Mouse (Mus musculus): Measurements from ENCODE around the gene Mex3a. TPM values are rescaled to one million over a fixed set of nuclear protein-coding genes. Genes with fewer than 3 reads are reported as not detected.

Mex3a gene
- total RNA-seq, 2 experiments from 2014 or later = 3.2 TPM

DNA sequence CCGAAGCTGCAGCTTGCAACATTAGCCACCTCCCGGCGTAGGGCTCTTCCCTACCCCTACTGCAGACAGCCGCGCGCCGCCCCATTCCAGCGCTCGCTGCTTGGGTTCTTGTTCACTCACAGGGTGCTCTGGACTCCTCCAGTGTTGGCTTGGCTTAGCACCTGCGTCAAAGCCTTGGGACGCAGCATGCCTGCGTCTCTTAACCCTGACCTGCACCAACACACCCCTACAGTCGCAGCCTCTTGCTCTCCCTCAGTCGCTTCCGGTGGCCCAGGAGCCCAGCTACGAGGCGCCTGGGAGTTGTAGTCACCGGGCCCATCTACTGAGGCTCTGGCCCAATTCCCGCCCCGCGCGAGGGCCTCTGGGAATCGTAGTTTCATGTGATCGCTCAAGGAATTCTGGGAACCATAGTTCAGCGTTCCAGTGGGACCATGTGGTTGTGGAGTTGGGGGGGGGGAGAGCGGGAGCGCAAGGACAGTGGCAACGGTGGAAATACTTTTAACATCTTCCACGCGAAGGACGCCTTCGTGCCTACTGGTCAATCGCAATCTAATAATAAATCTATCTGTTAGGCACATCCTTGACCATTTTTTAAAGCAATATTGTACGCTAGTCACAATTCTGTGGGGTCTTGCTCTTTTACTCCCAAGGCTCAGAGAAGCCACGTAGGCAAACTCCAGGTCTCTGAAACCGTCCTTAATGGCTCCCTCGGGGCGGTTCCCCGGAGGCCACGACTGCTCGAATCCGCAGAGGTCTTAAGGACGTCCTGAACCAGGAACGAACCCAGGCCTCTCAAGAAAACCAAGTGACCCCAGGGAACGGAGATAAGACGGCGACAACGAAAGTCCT, 20.7 kb downstream of the Mex3a start, which contains the start of gene Lamtor2:
TSS of gene Lamtor2 (minus strand) at position 399 of the 849 bp plus-strand sequence.
- TF ChIP-seq CTCF (IDR thresholded peaks at IDR 0.05) = no peak
- peak within 1 kb of the TSS; percentile 97 for H3K27ac ChIP-seq
- DNase-seq (ENCODE audit: extremely low spot score in 1 of 2, low spot score in 2 of 2) = peak; percentile 97
- intact Hi-C loops (cut with DNase I) = no loop called here
- peak within 1 kb of the TSS; percentile 94 for H3K4me3 ChIP-seq

DNA sequence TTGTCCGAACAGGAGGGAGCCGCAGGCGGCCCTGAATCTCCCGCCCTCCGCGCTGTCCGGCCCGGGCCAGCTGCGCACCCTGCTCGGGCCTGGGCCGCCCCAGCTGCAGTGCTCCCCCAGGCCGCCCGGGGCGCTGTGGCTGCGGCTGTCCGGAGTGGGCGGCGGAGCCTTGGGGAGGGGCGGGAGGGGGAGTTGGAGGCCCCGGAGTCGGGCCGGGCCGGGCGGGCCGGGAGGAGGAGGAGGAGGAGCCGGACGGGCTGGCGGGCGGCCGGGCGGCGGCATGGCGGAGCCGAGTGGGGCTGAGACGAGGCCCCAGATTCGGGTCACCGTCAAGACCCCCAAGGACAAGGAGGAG, 21.3 kb downstream of the Mex3a start, which contains the start of gene Ubqln4:
TSS of gene Ubqln4 (plus strand) at position 234 of the 355 bp plus-strand sequence.
- intact Hi-C loops (cut with DNase I) = no loop called here
- H3K4me3 ChIP-seq = peak within 1 kb of the TSS; percentile 94
- peak; percentile 90 to 93 for DNase-seq (ENCODE audit: extremely low spot score in 1 of 2, low spot score in 2 of 2)
- peak within 1 kb of the TSS; percentile 97 for H3K27ac ChIP-seq
- TF ChIP-seq CTCF (IDR thresholded peaks at IDR 0.05) = peak; percentile 83

DNA sequence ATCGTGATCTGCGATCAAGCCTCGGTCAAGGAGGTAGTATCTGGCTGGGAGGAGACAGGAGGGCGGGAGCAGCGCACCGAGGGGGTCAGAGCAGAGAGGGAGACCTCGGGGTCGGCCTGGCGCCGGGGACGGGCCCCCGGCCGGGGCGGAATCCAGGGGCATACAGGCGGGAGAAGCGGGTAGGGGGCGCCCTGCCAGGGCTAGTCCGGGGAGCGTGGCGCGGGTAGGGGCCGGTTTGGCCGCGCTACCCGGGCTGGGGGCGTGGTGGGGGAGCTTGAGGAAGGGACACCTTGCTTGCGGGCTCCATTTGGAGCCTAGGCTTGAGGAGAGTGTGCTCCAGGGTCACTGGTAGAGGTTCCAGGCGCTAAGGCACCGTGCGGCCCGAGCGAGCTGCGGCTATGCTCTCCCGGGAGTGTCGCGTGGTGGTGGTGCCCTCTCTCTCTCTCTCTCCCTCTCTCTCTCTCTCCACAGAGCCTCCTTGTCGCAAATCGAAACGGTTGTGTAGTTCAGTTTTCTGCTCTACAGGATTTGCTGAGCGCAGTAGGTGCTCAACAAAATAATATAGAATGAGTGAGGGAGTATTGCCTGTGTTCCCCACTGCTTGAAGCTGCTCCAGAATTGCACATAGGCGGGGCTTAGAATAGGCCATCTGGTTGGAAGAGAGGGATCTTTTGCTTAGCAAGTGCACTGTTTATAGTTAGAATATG, 21.8 kb downstream of the Mex3a start:
- peak overlapping the region; percentile 94 for H3K4me3 ChIP-seq
- peak overlapping the region; percentile 97 for H3K27ac ChIP-seq
- intact Hi-C loops (cut with DNase I) = no loop called here
- TF ChIP-seq CTCF (IDR thresholded peaks at IDR 0.05) = no peak
- peak; percentile 62 to 64 for DNase-seq (ENCODE audit: extremely low spot score in 1 of 2, low spot score in 2 of 2)

DNA sequence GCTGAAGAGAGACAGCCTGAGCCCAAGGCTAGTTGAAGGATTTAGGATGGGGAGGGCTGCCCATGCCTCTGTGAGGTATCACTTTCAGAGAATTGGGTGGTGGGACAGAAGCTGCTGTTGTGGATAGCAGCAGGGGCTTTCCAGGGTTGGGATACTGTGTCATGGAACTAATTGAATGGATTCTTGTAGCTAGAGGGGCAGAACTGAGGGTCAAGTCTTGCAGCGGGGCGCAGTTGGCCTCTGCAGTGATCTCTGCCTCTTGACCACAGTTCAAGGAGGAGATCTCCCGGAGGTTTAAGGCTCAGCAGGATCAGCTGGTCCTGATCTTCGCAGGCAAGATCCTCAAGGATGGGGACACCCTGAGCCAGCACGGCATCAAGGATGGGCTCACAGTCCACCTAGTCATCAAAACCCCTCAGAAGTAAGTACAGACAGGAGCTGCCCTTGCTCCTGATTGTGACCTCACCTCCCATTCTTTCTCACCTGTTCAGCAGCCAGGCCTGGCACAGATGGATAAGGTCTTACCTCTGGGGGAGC, 22.9 kb downstream of the Mex3a start:
- intact Hi-C loops (cut with DNase I) = no loop called here
- no peak overlapping the region for H3K4me3 ChIP-seq
- H3K27ac ChIP-seq = no peak overlapping the region
- no peak for DNase-seq (ENCODE audit: extremely low spot score in 1 of 2, low spot score in 2 of 2)
- TF ChIP-seq CTCF (IDR thresholded peaks at IDR 0.05) = no peak

DNA sequence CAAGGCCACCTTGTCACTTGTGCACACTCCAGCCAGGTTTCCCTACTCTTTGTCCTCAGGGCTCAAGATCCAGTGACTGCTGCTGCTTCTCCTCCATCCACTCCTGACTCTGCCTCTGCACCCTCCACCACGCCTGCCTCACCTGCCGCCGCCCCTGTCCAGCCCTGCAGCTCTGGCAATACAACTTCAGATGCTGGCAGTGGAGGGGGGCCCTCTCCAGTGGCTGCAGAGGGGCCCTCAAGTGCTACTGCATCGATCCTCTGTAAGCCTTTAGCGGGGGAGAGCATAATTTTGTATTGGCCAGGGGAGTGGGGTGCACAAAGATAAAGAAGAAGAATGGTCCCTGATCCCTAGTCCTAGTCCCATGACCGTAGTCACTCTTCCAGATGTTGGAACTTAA, 23.5 kb downstream of the Mex3a start:
- Histone ChIP-seq H3K4me3 (no peak overlapping the region), H3K27ac (no peak overlapping the region)
- intact Hi-C loops (cut with DNase I) = no loop called here
- no peak for TF ChIP-seq CTCF (IDR thresholded peaks at IDR 0.05)
- no peak for DNase-seq (ENCODE audit: extremely low spot score in 1 of 2, low spot score in 2 of 2)

DNA sequence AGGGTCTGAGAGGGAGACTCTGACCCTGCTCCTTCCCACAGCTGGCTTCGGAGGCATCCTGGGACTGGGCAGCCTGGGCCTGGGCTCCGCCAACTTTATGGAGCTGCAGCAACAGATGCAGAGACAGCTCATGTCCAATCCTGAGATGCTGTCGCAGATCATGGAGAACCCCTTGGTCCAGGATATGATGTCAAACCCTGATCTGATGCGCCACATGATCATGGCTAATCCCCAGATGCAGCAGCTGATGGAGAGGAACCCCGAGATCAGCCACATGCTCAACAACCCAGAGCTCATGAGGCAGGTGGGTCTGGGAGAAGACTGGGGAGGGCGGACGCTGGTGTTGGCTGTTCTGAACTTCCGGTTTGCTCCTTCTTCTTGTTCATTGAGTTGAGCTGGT, 24.4 kb downstream of the Mex3a start:
- Histone ChIP-seq H3K27ac (no peak overlapping the region), H3K4me3 (no peak overlapping the region)
- intact Hi-C loops (cut with DNase I) = no loop called here
- no peak for TF ChIP-seq CTCF (IDR thresholded peaks at IDR 0.05)
- DNase-seq (ENCODE audit: extremely low spot score in 1 of 2, low spot score in 2 of 2) = no peak

DNA sequence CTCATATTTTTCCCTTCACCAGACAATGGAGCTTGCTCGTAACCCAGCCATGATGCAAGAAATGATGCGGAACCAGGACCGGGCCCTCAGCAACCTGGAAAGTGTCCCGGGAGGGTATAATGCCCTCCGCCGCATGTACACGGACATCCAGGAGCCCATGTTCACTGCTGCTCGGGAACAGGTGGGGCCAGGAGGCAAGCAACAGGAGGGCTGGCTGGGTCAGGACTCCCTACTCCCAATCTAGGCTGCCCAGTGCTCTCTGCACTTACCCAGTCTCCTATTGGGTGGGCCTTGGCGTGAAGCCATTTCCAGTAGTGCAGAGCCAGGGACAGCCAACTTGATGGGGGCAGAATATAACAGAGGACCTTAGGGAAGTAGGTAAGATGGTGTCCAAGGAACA, 27.4 kb downstream of the Mex3a start:
- no peak for TF ChIP-seq CTCF (IDR thresholded peaks at IDR 0.05)
- no peak overlapping the region for H3K27ac ChIP-seq
- H3K4me3 ChIP-seq = no peak overlapping the region
- intact Hi-C loops (cut with DNase I) = no loop called here
- no peak for DNase-seq (ENCODE audit: extremely low spot score in 1 of 2, low spot score in 2 of 2)

DNA sequence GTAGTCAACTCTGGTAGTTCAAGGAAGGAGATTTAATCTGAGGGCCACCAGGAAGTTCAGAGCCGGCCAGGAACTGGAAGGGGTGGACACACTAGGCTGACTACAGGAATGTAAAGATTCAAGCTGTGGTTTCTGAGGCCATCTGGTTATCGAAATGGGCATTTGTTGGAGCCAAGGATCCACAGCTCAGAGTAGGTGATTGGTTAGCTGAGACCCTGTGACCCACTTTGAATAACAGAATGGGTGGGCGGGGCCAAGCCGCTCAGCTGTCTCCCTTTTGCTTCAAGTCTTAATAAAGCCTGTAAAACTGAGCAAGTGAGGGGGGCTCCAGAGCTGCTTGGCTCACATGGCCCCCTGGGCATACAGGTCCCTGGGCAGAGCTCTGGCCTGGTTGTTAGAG, 29.8 kb downstream of the Mex3a start:
- H3K27ac ChIP-seq = no peak overlapping the region
- intact Hi-C loops (cut with DNase I) = no loop called here

DNA sequence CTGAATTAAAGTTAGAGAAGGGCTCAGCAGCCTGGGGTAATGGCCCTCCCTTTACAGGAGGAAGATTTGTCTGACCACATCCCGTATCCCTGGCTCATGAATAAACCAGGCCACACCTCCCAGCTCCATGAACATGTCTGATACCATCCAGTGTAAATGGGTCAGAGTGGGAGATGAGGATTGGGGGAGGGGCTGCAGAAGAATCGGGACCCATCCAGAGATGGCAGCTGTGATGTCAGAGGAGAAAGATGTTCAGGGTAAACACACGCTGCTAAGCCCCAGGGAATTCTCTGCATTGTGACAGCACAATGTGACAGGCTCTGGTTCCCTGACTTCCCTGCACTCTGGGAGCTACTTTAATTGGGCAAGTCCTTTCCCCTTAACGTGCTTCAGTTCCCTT, 31.2 kb downstream of the Mex3a start:
- no peak overlapping the region for H3K27ac ChIP-seq
- TF ChIP-seq CTCF (IDR thresholded peaks at IDR 0.05) = no peak
- intact Hi-C loops (cut with DNase I) = no loop called here
- no peak for DNase-seq (ENCODE audit: extremely low spot score in 1 of 2, low spot score in 2 of 2)
- H3K4me3 ChIP-seq = no peak overlapping the region

More for the DNA sequence above, 29.8 kb downstream of the Mex3a start:
- no peak for DNase-seq (ENCODE audit: extremely low spot score in 1 of 2, low spot score in 2 of 2)
- H3K4me3 ChIP-seq = no peak overlapping the region
- TF ChIP-seq CTCF (IDR thresholded peaks at IDR 0.05) = no peak

DNA sequence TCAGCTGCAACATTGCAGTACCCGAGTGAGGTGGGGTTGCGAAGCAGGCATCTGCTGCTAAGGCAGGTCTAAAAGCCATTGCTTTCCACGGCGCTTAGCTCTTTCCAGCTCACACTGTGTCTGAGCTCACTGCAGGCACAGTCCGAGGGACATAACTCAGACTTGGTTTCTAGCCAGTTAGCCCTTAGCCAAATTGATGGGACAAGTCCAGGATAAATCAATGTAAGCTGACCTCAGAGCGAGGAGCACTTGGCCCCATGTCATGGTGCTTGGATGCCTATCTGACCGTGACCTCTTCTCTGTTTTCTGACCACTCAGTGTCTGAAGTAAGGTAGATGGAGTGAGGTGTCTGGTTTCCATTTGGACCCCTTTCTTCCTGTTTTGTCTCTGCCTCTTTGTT, 31.8 kb downstream of the Mex3a start:
- no peak overlapping the region for H3K27ac ChIP-seq
- intact Hi-C loops (cut with DNase I) = no loop called here
- no peak for DNase-seq (ENCODE audit: extremely low spot score in 1 of 2, low spot score in 2 of 2)
- no peak overlapping the region for H3K4me3 ChIP-seq
- TF ChIP-seq CTCF (IDR thresholded peaks at IDR 0.05) = no peak

DNA sequence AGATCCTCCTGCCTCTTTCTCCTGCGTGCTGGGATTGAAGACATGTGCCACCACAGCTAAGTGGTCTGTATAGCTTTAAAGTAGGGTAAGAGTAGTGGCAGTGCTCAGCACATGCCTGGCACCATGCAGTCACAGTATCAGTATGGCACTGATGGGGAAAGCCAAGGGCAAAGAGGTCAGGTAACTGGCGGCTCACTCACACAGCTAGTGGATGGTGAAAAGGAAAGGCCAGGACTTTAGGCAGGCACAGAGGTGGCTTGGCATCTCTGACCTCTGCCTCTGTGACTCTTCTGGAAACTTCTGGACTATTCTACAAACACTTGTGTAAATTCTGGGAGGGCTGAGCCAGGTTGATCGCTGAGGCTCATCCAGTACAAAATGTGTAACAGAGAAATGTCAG, 33.9 kb downstream of the Mex3a start:
- H3K27ac ChIP-seq = no peak overlapping the region
- no peak for TF ChIP-seq CTCF (IDR thresholded peaks at IDR 0.05)
- DNase-seq (ENCODE audit: extremely low spot score in 1 of 2, low spot score in 2 of 2) = no peak
- H3K4me3 ChIP-seq = no peak overlapping the region
- intact Hi-C loops (cut with DNase I) = no loop called here

DNA sequence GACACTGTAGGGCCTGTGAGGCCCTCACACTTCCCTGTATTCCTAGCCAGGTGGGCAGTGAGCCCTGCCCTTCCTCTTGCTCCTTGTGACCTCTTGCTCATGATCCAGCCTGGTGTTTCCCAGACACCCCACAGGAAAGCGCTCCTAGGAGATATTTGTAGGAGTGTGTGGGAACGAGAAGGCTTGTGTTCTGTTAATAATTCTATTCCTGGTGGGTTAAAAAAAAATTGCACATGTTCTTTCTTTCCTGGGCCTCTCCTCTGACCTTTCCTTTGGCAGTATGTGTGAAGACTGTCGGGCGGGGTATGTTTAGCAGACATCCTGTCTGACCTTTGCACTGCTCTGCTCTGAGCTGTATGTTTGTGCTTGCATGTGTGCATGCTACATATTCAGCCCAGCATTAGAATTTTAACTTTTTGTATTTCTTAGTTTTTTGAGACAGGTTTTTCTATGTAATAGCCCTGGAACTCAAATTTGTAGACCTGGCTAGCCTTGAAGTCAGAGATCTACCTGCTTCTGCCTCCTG, 34.4 kb downstream of the Mex3a start:
- TF ChIP-seq CTCF (IDR thresholded peaks at IDR 0.05) = no peak
- DNase-seq (ENCODE audit: extremely low spot score in 1 of 2, low spot score in 2 of 2) = no peak
- no peak overlapping the region for H3K4me3 ChIP-seq
- intact Hi-C loops (cut with DNase I) = no loop called here
- H3K27ac ChIP-seq = no peak overlapping the region
